Mouse (Mus musculus) CD4-positive, CD25-positive, alpha-beta regulatory T cell, adult 2 months (primary cell): ENCODE data around the gene Nell1.

Source experiments
- DNase-seq: peaks from one replicate; pipeline ENCODE4 v3.0.0-alpha.2; 2012; ENCODE audit warnings: low read depth, low spot score

Gene Nell1

GRCm38 (mm10) chr7:50041112-50041511 is 66.4 kb downstream of the Nell1 start:
- no peak for DNase-seq

- DNase-seq = no peak
These were observed 75.5 kb downstream of the Nell1 start for GRCm38 (mm10) chr7:50050144-50050543.

GRCm38 (mm10) chr7:50053704-50054103 is 79.0 kb downstream of the Nell1 start:
- no peak for DNase-seq

- DNase-seq = no peak
These were observed 119.8 kb downstream of the Nell1 start for GRCm38 (mm10) chr7:50094461-50094860.

GRCm38 (mm10) chr7:50105612-50106321 is 131.1 kb downstream of the Nell1 start:
- no peak for DNase-seq

GRCm38 (mm10) chr7:50107261-50107660 is 132.6 kb downstream of the Nell1 start:
- no peak for DNase-seq

- DNase-seq = no peak
These were observed 143.7 kb downstream of the Nell1 start for GRCm38 (mm10) chr7:50118348-50118747.

- no peak for DNase-seq
These were observed 163.0 kb downstream of the Nell1 start for GRCm38 (mm10) chr7:50137706-50138105.

GRCm38 (mm10) chr7:50149326-50149725 is 174.7 kb downstream of the Nell1 start:
- no peak for DNase-seq

- no peak for DNase-seq
These were observed 176.2 kb downstream of the Nell1 start for GRCm38 (mm10) chr7:50150838-50151237.

GRCm38 (mm10) chr7:50153618-50154017 is 179.0 kb downstream of the Nell1 start:
- no peak for DNase-seq

GRCm38 (mm10) chr7:50162602-50163001 is 187.9 kb downstream of the Nell1 start:
- no peak for DNase-seq

GRCm38 (mm10) chr7:50168778-50169177 is 194.1 kb downstream of the Nell1 start:
- no peak for DNase-seq

- DNase-seq = no peak
These were observed 211.6 kb downstream of the Nell1 start for GRCm38 (mm10) chr7:50186306-50186705.

- DNase-seq = no peak
These were observed 219.3 kb downstream of the Nell1 start for GRCm38 (mm10) chr7:50193955-50194354.

- DNase-seq = no peak
These were observed 220.5 kb downstream of the Nell1 start for GRCm38 (mm10) chr7:50195080-50195611.

- DNase-seq = no peak
These were observed 230.6 kb downstream of the Nell1 start for GRCm38 (mm10) chr7:50205268-50205667.

GRCm38 (mm10) chr7:50210678-50211251 is 236.1 kb downstream of the Nell1 start:
- no peak for DNase-seq

- no peak for DNase-seq
These were observed 247.2 kb downstream of the Nell1 start for GRCm38 (mm10) chr7:50221849-50222248.

- DNase-seq = no peak
These were observed 252.0 kb downstream of the Nell1 start for GRCm38 (mm10) chr7:50226621-50227020.

- no peak for DNase-seq
These were observed 253.6 kb downstream of the Nell1 start for GRCm38 (mm10) chr7:50228273-50228672.

- DNase-seq = no peak
These were observed 266.5 kb downstream of the Nell1 start for GRCm38 (mm10) chr7:50241213-50241612.

- no peak for DNase-seq
These were observed 267.1 kb downstream of the Nell1 start for GRCm38 (mm10) chr7:50241634-50242273.
